Mouse (Mus musculus) c-Kit-positive CD71-negative TER-119-negative erythroid progenitor cells, embryonic 14.5 days (primary cell): Measurements from ENCODE around the gene Kcnab1.

ENCODE experiments used
- DNase-seq: peaks from one replicate; pipeline ENCODE4 v3.0.0-alpha.2; 2013; ENCODE audit warnings: low read depth

Gene Kcnab1

GRCm38 (mm10) chr3:65108945-65109921 is at the start of gene Kcnab1:
TSS of gene Kcnab1 (plus strand) at chr3:65109384.
- no peak for DNase-seq

- no peak for DNase-seq
Observed at GRCm38 (mm10) chr3:65088295-65088694, 20.9 kb upstream of the Kcnab1 start.

- DNase-seq = no peak
Observed at GRCm38 (mm10) chr3:65104117-65104516, 5.1 kb upstream of the Kcnab1 start.

GRCm38 (mm10) chr3:65110190-65110589 is 1.0 kb downstream of the Kcnab1 start:
- DNase-seq = no peak

GRCm38 (mm10) chr3:65111176-65111575 is 2.0 kb downstream of the Kcnab1 start:
- no peak for DNase-seq

GRCm38 (mm10) chr3:65115164-65115563 is 6.0 kb downstream of the Kcnab1 start:
- no peak for DNase-seq

- no peak for DNase-seq
Observed at GRCm38 (mm10) chr3:65116958-65117357, 7.8 kb downstream of the Kcnab1 start.

- no peak for DNase-seq
Observed at GRCm38 (mm10) chr3:65117365-65117764, 8.2 kb downstream of the Kcnab1 start.

GRCm38 (mm10) chr3:65124975-65125374 is 15.8 kb downstream of the Kcnab1 start:
- no peak for DNase-seq

GRCm38 (mm10) chr3:65129625-65130024 is 20.4 kb downstream of the Kcnab1 start:
- DNase-seq = no peak

GRCm38 (mm10) chr3:65134931-65135330 is 25.7 kb downstream of the Kcnab1 start:
- DNase-seq = no peak

- no peak for DNase-seq
Observed at GRCm38 (mm10) chr3:65136897-65137296, 27.7 kb downstream of the Kcnab1 start.

GRCm38 (mm10) chr3:65138739-65139138 is 29.6 kb downstream of the Kcnab1 start:
- DNase-seq = no peak

GRCm38 (mm10) chr3:65145152-65145551 is 36.0 kb downstream of the Kcnab1 start:
- DNase-seq = no peak

- DNase-seq = no peak
Observed at GRCm38 (mm10) chr3:65151808-65152207, 42.6 kb downstream of the Kcnab1 start.

GRCm38 (mm10) chr3:65172964-65173363 is 63.8 kb downstream of the Kcnab1 start:
- DNase-seq = no peak

- DNase-seq = no peak
Observed at GRCm38 (mm10) chr3:65174564-65174963, 65.4 kb downstream of the Kcnab1 start.

GRCm38 (mm10) chr3:65175819-65176218 is 66.6 kb downstream of the Kcnab1 start:
- no peak for DNase-seq

GRCm38 (mm10) chr3:65176846-65177245 is 67.7 kb downstream of the Kcnab1 start:
- DNase-seq = no peak

GRCm38 (mm10) chr3:65187833-65188698 is 78.9 kb downstream of the Kcnab1 start:
- DNase-seq = peak; percentile 9

- DNase-seq = no peak
Observed at GRCm38 (mm10) chr3:65200611-65201010, 91.4 kb downstream of the Kcnab1 start.

GRCm38 (mm10) chr3:65203361-65204117 is 94.4 kb downstream of the Kcnab1 start:
- no peak for DNase-seq
